Mouse (Mus musculus) forebrain, embryonic 10.5 days (tissue): ENCODE measurements at regions not wholly inside any gene's neighbourhood (a gene's known extent, or its start where the extent isn't known, plus 50 kb on each side); places are given as distances from the start of the nearest gene placed in this dataset.

ENCODE experiments used
- DNase-seq: peaks from one replicate; pipeline ENCODE4 v3.0.0-alpha.2; 2017; ENCODE audit warnings: low spot score; ENCODE audit errors: extremely low spot score
- H3K27ac ChIP-seq: fragments of 300-500 bp; sonication (generic); 2 replicates; pipeline ENCODE4 v1.5.1; 2016; ENCODE audit warnings: mild to moderate bottlenecking
- H3K27me3 ChIP-seq: fragments of 300-500 bp; sonication (generic); 2 replicates; pipeline ENCODE4 v1.6.1; 2016; ENCODE audit warnings: mild to moderate bottlenecking; ENCODE audit not compliant: poor library complexity, severe bottlenecking
- H3K36me3 ChIP-seq: fragments of 300-500 bp; sonication (generic); replicated peaks from 2 replicates; pipeline ENCODE4 v1.6.1; 2016; ENCODE audit warnings: mild to moderate bottlenecking, moderate library complexity
- H3K4me1 ChIP-seq: fragments of 300-500 bp; sonication (generic); 2 replicates; pipeline ENCODE4 v1.6.1; 2016
- H3K4me3 ChIP-seq: fragments of 300-500 bp; sonication (generic); 2 replicates; pipeline ENCODE4 v1.5.1; 2016; ENCODE audit warnings: mild to moderate bottlenecking, moderate library complexity
- H3K9me3 ChIP-seq: fragments of 300-500 bp; sonication (generic); 2 replicates; pipeline ENCODE4 v1.6.1; 2016; ENCODE audit warnings: mild to moderate bottlenecking, moderate library complexity
- WGBS: fragments of 180-500 bp; shearing (Covaris S2); methylation state at CpG from one replicate; pipeline ENCODE4 v1.1.7; 2016; 5-methylcytosine and 5-hydroxymethylcytosine counted together

- 16% methylated on average over 1 of the region's 1 CpGs for whole genome bisulfite sequencing
- Histone ChIP-seq H3K27me3 (peaks cover 80% of the 10 kb centered on the region), H3K9me3 (peaks cover 14% of the 10 kb centered on the region), H3K4me1 (peaks cover 10% of the 10 kb centered on the region; the same call in 1 of the 2 replicates), H3K4me3 (no peak overlapping the region), H3K27ac (no peak overlapping the region), H3K36me3 (no peaks in the 10 kb centered on the region)
- no peak for DNase-seq
Measured at GRCm38 (mm10) chr9:99987376-99987775, 111.4 kb upstream of the Sox14 start.

- Histone ChIP-seq H3K36me3 (no peaks in the 10 kb centered on the region), H3K27me3 (peaks cover 36% of the 10 kb centered on the region), H3K27ac (no peak overlapping the region), H3K4me3 (no peak overlapping the region), H3K9me3 (no peaks in the 10 kb centered on the region), H3K4me1 (no peaks in the 10 kb centered on the region)
- WGBS: 87% methylated on average over 1 of the region's 1 CpGs
- DNase-seq: no peak
Measured at GRCm38 (mm10) chr9:99980734-99981133, 104.8 kb upstream of the Sox14 start.

DNA sequence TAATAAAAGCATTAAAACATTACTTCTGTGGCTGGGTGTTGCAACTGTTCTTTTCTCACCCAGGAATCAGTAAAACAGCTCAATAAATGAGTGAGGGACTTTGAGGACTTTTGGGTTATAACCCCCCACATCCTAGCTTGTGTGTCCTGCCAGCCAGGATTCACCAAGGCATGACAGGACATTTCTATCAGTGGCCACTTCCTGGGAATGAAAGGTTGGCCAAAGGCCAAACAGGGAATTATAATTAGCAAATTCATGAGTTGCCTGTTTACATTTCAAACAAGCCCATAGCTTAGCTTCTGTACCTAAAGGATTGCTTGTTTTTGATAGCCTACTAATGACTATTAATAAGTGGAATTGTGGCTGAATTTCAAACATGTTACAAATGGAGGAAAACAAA, 85.6 kb upstream of the Sox14 start:
- Histone ChIP-seq H3K9me3 (no peaks in the 10 kb centered on the region), H3K4me1 (no peaks in the 10 kb centered on the region), H3K27ac (no peak overlapping the region), H3K36me3 (no peaks in the 10 kb centered on the region), H3K4me3 (no peak overlapping the region), H3K27me3 (peaks cover 10% of the 10 kb centered on the region)
- DNase-seq: no peak

DNA sequence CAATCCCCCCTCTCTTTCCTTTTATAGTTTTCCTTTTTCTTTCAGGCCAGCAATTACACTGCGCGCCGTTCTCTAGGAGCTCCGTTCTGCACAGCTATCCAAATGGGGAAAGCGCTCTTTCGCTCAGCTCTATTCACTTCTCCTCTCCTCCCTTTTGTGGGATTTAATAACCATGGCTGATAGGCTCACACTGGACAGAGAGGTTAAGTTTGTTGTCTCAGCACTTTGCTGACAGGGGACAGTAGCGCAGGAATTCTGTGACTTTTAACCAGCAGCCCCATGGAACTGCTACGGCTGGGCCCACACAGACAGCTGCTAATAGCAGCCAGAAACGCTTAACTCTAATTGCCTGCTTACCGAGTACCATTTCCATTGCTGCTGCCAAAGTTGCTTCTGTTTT, 78.8 kb upstream of the Sox14 start:
- WGBS: 42% methylated on average over 10 of the region's 10 CpGs
- Histone ChIP-seq H3K36me3 (no peaks in the 10 kb centered on the region), H3K4me1 (peaks cover 19% of the 10 kb centered on the region), H3K9me3 (no peaks in the 10 kb centered on the region), H3K4me3 (no peak overlapping the region; the same call in 1 of the 2 replicates), H3K27me3 (peaks cover 35% of the 10 kb centered on the region), H3K27ac (no peak overlapping the region)
- DNase-seq: no peak

- H3K27ac ChIP-seq: no peak overlapping the region
- no peaks in the 10 kb centered on the region for H3K9me3 ChIP-seq
- WGBS: 71% methylated on average over 6 of the region's 6 CpGs
- H3K27me3 ChIP-seq: peaks cover 35% of the 10 kb centered on the region
- no peak overlapping the region for H3K4me3 ChIP-seq
- no peak for DNase-seq
- no peaks in the 10 kb centered on the region for H3K36me3 ChIP-seq
- peaks cover 19% of the 10 kb centered on the region for H3K4me1 ChIP-seq
Measured at GRCm38 (mm10) chr9:99954038-99954618, 78.2 kb upstream of the Sox14 start.
